Mouse (Mus musculus): ENCODE measurements around the gene Serpinb9. TPM values are rescaled to one million over a fixed set of nuclear protein-coding genes. Genes with fewer than 3 reads are reported as not detected.

Serpinb9 gene
- polyA plus RNA-seq (2015; fragmentation: Illumina TruSeq; extraction: RNeasy Lipid Tissue Mini Kit (QIAGEN cat#74804); ENCODE audit: low read depth, low replicate concordance): 10.0 TPM

DNA sequence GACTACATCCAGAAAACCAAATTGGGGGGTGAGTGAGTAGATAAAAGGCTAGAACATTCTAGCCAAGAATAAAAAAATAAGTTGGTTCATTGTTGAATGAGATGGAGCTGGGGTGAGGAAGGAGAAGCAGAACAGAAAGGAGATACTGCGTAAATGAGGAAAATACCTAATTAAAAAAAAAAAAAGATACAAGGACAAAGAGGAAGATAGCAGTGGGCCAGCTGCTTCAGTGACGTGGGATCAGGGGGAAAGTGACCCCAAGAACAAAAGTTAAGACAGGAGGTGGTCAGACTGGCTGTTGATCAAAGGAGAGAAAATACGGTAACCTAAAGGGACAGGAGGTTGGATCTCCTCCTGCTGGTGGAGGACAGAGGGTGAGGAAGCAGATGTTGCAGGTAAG lies at the start of gene Serpinb9:
Gene Serpinb9 (plus strand): TSS at position 301 of the 400 bp plus-strand sequence.

GRCm38 (mm10) chr13:32964989-32965811 lies 37.9 kb upstream of the Serpinb9 start, which contains the start of gene Serpinb6b:
Gene Serpinb6b (plus strand): TSS chr13:32965209.

DNA sequence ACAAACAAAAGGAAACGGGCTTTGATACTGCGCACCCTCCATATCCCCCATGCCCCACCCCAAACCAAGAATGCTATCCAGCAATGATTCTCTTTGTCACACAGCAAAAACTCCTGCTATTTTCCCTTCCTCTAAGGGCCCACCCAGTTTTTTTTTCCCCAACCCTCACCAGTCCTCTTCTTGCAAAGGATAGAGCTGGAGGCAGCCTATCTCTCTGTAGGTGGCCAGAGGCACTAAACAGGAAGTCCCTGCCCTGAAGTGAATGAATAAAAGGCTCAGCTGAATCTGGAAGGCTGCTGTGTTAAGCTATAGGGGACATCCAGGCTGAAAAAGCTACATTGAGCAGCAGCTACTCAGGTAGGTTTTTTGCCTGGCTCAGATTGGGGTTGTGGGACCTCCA lies 24.2 kb downstream of the Serpinb9 start, which contains the start of gene Serpinb9b:
Gene Serpinb9b (plus strand): TSS at position 173 of the 400 bp plus-strand sequence.

Other genes with a start within 250 kb of the Serpinb9 start
- 0.36 TPM for gene Mylk4, start 219.3 kb upstream of the Serpinb9 start, polyA plus RNA-seq (2015; fragmentation: Illumina TruSeq; extraction: RNeasy Lipid Tissue Mini Kit (QIAGEN cat#74804); ENCODE audit: low read depth, low replicate concordance)
- 44.9 TPM for gene Wrnip1, start 201.2 kb upstream of the Serpinb9 start, polyA plus RNA-seq (2015; fragmentation: Illumina TruSeq; extraction: RNeasy Lipid Tissue Mini Kit (QIAGEN cat#74804); ENCODE audit: low read depth, low replicate concordance)
- not detected for gene D930007J09Rik, start 200.4 kb upstream of the Serpinb9 start, polyA plus RNA-seq (2015; fragmentation: Illumina TruSeq; extraction: RNeasy Lipid Tissue Mini Kit (QIAGEN cat#74804); ENCODE audit: low read depth, low replicate concordance)
- 26.6 TPM for gene Serpinb1a, start 152.1 kb upstream of the Serpinb9 start, polyA plus RNA-seq (2015; fragmentation: Illumina TruSeq; extraction: RNeasy Lipid Tissue Mini Kit (QIAGEN cat#74804); ENCODE audit: low read depth, low replicate concordance)
- gene Serpinb1c, start 105.0 kb upstream of the Serpinb9 start, polyA plus RNA-seq (2015; fragmentation: Illumina TruSeq; extraction: RNeasy Lipid Tissue Mini Kit (QIAGEN cat#74804); ENCODE audit: low read depth, low replicate concordance): not detected
- gene Serpinb6b, start 38.0 kb upstream of the Serpinb9 start, polyA plus RNA-seq (2015; fragmentation: Illumina TruSeq; extraction: RNeasy Lipid Tissue Mini Kit (QIAGEN cat#74804); ENCODE audit: low read depth, low replicate concordance): 2.8 TPM
- not detected for gene Serpinb9b, start 24.2 kb downstream of the Serpinb9 start, polyA plus RNA-seq (2015; fragmentation: Illumina TruSeq; extraction: RNeasy Lipid Tissue Mini Kit (QIAGEN cat#74804); ENCODE audit: low read depth, low replicate concordance)
- gene Serpinb1b, start 75.3 kb downstream of the Serpinb9 start, polyA plus RNA-seq (2015; fragmentation: Illumina TruSeq; extraction: RNeasy Lipid Tissue Mini Kit (QIAGEN cat#74804); ENCODE audit: low read depth, low replicate concordance): 3.3 TPM
- gene Serpinb9c, start 156.5 kb downstream of the Serpinb9 start, polyA plus RNA-seq (2015; fragmentation: Illumina TruSeq; extraction: RNeasy Lipid Tissue Mini Kit (QIAGEN cat#74804); ENCODE audit: low read depth, low replicate concordance): not detected
- not detected for gene Serpinb9d, start 189.7 kb downstream of the Serpinb9 start, polyA plus RNA-seq (2015; fragmentation: Illumina TruSeq; extraction: RNeasy Lipid Tissue Mini Kit (QIAGEN cat#74804); ENCODE audit: low read depth, low replicate concordance)
- not detected for gene Serpinb9e, start 246.4 kb downstream of the Serpinb9 start, polyA plus RNA-seq (2015; fragmentation: Illumina TruSeq; extraction: RNeasy Lipid Tissue Mini Kit (QIAGEN cat#74804); ENCODE audit: low read depth, low replicate concordance)